Mouse (Mus musculus) frontal cortex, postnatal 36 days (tissue): ENCODE measurements around the gene Antxr1.

Experiments used
- DNase-seq, 2 experiments: peaks; one replicate each; pipeline ENCODE4 v3.0.0; 2022; ENCODE audit warnings: low spot score in 2 of 2

The Antxr1 gene

DNA sequence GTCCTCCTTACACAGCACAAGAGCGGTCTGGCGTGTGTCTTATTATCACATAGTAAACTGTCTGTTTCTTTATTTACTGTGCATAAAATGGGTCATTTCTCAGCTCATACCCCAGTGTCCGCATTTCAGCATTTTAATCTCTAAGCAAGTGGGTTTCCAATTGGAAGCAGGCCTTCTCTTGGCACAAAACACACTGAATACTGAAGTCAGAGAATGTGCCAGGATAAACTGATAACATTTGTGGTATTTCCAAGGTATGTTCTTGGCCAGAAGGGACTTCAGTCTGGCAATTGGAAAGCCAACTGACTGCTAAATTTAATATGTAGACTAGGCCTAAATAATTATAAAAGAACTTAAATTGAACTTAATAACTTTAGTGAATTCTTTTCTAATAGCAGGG is 84.9 kb downstream of the Antxr1 start:
- DNase-seq = no peak

DNA sequence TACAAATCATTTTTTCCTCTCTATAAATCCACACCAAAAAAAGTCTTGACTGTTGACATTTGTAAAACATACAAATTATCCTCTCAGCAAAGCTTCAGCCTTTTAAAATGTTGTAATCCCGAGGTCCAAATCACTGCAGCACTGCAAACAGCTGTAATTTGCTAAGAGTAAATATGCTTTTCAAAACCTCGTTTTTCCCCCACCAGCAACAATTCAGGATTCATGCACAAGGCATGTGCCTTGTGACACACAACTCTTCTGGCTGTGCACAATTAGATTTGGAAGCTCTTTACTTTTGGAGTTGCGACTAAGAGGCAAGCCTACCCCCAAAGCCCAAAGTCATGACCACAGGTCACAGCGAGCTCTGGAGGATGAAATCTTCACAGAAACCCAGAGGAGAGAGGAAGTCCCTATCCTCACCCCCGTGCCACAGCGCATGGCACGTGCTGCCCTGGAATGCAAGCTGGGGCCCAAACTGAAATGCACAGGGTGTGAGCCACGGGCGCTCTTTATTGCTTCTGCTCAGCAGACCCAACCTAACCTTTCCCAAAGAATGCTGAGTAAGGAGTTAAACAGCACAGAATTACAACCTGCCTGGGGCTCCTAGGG is 87.3 kb downstream of the Antxr1 start:
- DNase-seq = no peak

DNA sequence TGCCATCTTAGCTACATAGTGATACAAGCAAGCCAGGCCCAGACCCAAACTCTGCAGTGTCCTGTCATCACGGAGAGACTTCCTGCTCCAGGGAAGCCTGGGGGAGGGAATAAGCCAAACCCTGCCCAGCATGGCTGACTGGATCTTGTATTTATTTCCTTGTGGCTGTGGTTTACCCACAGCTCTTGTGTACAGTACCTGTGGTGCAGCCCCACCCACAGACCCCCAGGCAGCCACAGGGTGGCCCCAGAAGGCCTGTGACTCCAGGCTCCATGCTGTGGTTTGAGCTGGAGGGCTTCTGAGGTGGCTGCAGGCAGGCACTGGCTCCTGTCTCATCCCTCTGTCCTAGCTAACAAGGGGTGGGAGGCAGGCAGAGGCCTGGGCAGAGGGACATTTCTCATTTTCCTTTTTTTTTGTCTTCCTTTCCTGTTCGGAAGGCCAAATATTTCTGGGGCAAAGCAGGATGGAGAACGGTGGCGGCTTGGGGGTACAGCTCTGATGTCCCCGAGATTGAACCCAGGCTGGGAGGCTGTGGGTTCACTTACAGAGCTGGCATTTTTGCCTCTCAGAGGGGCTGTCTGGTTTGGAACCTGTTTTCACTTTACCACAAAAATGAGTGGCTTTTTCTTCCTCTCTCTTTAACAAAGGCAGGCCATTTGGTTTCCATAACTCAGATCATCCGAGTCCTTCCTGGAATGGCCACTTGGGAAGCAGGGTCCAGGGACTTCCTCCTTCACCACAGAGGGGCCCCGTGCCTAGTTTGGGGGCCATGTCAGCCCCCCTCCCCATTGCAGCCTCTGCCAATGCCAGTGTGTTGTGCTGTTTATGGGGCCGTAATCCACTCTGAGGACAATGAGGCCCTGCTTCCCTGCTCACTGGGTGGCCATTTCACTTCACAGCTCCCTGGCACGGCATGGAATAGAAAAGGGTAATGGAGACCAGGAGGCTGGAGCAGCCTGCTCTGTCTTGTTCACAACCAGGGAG is 91.2 kb downstream of the Antxr1 start:
- DNase-seq = no peak

DNA sequence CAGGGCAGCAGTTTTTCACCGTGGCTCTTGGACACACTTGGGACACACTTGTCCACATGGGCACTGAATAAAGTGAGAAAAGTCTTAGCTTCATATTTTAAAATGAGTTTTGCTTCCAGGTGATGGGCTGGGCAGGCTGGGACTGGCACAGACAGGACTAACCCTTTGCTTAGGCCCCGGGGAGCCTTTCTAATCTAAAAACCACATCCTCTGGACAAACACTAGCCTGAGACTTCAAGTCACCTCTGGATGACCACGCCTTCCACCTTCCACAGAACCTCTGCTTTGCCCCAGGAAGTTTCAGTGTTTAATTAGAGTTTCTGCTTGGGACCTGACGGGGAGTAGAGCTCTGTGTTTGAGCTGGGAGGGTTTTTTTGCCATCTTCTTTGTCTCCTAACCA is 98.4 kb downstream of the Antxr1 start:
- no peak for DNase-seq

DNA sequence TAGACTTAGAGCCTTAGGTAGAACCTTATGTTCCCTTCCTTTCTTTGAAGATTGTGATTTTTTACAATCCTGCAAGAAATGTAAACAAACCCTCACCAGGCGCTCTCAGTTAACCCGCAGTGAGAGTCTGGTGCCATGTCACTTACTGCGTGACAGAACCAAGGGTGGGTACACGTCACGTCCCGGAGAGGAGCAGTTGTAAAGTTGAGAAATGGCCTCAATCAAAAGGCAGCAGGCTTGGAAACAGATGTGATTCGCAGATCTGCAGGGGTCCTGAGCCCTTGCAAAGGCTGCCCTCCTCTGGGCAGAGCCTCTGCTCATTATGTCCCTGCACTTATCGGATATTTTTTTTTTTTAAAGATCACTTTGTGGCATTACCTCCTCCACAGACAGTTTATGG is 99.6 kb downstream of the Antxr1 start:
- no peak for DNase-seq

DNA sequence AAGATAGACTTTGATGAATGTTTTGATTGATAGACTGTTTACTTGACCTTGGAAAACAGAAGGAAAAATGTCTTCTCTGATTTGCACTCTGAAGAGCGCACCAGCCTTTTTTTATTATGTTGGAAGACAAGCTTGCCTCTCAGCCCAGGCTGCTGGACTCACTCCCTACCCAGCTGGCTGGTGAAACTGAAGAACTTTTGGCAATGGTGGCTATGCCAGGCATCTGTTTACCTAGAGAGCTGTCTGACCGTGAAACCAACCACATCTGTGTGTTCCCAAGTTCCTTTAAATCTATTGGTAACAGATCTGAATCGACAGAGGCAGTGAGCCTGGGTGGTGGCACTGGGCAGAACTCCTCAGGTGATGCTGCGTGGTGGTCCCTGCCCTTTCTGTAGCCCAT is 102.5 kb downstream of the Antxr1 start:
- no peak for DNase-seq

DNA sequence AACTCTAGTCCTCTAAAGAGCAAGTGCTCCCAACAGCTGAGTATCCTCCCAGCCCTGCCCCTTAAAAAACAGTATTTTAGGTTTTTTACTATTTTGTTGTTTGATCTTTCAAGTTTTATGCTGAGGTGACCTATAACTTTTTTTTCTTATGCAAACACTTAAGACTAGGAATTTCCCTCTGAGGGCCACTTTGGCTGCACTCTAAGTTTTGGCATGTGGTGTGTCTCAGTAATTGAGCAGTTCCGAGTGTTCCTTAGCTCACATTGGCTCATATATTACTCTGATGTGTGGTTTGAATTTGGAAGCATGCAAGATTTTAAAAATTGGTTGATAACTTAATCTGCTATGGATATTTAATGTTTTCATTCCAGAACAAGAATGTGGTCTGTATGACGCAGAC is 105.6 kb downstream of the Antxr1 start:
- no peak for DNase-seq

DNA sequence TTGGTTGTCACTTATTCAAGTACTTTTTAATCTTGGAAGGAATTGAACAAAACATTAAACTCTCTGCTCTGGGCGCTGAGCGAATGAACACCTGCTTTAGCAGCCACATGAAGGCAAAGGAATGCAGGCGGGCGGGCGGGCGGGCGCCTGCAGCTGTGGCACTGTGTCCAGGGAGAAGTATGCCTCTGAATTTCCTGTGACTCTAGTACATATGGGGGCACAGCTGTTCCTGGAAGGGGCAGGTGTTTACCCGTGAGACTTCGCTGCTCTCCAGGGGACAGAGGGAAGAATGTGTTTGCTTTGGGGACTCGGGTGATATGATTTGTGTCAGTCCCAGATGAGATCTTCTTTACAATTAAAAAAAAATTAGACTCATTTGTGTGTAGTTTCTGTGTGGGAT is 107.7 kb downstream of the Antxr1 start:
- DNase-seq = no peak

DNA sequence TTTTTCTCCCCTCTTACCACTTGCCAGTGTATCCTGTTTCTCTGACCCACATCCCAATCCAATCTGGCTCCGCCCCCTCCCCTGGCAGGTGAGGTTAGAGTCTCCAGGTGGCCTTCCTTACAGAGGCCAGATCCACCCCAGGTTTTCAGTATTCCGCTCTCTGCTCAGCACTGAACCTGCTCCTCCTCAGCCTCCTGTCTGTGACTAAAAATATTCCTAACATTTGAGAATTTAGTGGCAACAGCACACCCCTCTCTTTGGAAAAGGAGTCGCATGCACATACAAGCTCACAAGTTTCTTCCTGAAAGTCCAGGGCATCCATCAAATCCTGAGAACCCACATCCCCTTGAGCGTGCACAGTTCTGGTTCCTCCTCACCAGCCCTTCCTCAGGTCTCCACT is 109.3 kb downstream of the Antxr1 start:
- DNase-seq = peak in 1 of 2 experiments; percentile 19

DNA sequence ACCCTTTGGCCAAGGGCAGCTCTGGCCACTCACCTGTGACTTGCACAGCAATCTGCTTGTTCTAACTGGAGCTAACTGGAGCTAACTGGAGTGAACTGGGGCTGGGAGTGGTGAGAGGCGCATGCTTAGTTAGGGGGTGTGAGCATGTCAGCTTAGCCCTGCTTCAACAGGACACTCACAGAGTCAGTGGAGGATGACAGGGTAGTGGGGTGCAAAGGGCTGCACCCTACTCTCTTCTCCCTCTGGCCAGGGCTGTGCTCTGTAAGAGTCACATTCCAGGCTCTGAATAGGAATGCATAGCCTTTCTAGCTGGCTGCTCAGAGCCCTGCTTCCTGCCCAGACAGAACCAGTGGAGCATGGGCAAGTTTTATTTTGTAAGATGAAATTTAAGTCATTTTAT is 110.3 kb downstream of the Antxr1 start:
- DNase-seq = no peak

DNA sequence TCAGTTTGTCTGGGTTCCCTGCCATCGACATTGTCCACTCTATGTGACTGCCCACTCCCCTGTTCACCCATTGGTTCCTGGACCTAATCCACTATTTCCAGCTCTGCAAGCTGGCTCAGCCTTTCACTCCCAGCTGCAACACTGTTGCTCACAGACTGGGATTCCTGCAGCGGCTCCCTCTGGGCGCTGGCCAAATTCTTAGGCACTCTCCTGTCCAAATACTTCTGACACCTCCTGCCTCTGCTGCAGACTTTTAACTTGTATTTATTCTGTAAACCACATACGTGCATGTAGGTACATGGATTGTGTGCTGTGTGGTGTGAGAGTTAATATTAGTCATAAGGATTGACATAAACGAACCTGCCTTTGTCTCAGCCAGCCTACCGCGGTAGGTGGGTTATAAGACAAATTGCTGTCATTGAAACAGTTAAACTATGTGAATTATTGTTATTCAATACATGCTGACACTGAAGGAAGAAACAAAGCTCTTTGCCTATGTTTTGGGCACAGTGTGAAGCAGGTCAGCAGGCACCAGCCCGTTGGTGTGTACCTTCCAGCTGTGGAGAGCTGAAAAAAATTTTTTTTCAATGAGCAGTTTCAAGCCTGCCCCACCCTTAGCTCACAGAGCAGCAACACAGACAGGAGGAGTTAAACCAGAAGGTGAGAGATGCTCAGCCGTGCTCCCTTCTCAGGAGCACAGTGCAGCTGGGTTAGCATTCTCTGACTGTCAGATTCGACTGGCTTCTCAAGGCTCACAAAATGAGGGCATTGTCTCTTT is 112.6 kb downstream of the Antxr1 start:
- no peak for DNase-seq

DNA sequence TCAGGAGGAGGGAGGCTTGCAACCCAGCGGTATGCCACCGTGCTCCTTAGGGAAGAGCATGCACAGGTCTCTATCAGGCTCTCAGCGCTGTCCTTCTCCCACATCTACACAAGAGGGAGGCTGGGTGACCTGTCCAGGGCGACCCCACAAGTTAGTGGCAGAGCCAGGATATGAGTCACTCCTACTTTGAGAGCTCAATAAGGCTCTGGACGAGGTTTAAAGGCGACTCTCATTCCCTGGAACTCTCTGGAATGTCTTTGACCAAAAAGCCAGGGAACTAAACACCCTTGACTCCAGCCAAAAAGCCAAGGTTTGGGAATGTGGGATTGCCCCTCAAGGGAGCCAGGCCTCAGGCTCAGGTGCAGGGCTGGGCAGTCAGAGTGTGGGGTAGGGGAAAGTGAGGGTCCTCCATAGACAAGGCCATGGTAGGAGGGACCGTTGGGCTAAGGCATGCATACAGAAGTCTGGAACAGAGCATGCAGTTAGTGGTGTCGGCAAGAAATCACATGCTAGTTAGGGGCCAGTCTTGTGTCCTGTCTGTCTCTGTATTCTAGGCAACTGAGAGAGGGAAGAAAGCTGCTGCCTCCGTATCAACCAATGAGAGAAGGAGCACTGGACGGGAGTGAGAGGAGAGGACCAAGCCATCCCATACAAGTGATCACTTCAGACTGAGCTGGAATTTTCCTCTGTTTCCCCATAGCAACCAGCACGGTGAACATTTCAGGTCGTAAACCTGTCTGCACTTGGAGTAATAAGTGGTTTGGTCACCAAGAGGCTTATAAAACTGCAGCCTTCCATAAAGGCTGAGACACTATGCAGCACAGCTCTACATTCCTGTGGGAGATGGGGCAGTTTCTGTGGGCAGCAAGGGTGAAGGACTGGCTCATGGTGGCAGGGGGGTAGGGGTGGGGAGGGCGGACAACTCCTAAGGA is 116.3 kb downstream of the Antxr1 start:
- no peak for DNase-seq

DNA sequence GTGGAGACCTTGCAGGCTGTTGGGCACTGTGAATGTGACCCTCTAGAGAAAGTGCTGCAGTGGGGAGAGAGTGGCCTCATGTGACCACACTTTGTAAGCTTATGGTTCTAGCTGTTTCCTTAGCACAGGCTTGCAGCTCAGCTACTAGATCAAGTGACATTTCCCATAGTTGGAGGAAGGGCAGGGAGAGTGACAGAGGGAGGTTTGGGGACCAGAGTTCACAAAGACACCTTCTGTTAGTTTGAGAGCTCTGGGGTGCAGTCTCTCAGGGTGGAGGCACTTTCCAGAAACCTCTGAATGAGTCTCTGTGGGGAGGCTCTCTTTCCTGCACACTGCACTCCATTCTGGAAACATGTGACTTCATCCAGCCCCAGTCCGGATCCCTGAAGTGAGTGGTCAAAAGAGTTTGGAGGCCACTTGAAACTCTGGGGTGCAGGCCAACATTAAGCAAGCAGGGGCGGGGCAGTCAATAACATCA is 119.5 kb downstream of the Antxr1 start:
- no peak for DNase-seq

DNA sequence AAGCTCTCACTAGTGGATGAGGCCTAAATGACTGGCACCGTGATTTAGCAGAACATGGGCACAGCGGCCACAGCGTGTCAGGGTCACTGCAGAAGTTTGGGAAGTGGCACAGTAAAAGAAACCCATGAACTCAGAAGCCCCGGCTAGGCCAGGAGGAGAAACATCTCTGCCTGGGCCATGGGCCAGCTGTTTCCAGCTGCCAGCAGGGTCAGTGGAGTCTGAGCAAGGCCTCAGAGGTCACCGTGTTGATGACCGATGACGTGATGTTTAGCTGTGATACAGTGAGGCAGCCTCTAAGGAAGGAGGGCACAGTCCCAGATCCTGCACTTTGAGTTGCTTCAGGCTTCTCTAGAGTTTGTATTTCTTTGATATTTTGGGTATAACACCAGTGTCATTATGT is 122.4 kb downstream of the Antxr1 start:
- no peak for DNase-seq

DNA sequence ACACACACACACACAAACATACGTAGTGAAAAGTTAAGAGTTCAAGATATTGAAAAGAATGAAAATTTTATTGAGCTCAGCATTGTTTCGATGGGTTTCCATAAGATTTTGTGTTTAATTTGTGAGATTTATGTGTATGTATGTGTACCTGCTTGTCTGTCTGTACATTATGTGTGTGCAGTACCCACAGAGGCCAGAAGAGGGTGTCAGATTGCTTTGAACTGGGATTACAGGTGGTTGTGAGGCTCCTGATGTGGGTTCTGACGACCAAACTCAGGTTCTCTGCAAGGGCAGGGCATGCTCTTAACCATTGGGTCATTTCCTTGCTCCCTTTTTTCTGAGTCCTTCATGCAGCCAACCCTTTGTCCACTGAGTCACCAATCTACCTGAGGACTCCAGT is 124.1 kb downstream of the Antxr1 start:
- no peak for DNase-seq

DNA sequence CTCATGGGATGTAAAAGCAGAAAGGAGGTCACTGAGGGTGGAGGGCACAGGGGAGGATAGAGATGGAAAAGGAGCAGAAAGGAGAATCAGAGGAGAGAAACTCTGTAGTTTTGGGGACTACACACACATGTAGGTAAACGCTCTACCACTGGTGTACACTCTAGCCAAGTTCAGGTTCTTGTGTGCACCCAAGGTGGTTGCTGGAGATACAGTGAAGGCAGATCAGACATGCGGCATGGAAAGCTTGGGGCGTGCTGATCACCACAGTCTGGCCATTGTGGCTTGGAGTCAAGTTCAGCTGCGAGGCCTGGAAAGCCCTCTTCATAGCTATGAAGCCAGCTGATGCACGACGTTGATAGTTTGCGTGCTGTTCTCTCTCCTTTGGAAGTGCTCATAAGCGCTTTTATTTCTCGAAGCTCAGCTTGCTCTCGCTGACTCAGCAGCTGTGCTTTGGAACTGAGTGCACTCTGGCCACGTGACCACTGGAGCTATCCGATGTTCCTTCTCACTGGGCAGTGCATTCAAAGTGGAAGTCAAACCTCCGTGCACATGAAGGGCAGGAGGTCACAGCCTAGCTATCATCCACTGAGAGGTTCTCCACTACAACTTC is 128.1 kb downstream of the Antxr1 start:
- DNase-seq = no peak

DNA sequence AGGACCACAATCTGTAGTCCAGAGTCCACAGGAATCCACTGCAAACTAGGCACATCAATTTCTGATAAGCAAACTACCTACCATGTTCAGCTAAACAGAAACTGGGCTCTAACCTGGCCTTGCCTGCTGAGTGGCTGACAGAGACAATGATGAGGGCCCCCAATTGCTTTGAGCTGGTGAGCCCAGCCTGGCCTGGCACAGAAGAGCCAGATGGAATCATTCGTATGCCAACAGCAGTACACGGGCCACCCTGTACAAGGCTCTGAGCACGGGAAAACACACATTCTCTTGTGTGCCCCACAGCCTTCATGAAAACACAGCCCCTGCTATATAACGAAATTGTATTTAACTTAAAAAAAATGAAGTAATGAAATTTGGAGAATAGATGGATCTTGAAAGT is 128.8 kb downstream of the Antxr1 start:
- no peak for DNase-seq

DNA sequence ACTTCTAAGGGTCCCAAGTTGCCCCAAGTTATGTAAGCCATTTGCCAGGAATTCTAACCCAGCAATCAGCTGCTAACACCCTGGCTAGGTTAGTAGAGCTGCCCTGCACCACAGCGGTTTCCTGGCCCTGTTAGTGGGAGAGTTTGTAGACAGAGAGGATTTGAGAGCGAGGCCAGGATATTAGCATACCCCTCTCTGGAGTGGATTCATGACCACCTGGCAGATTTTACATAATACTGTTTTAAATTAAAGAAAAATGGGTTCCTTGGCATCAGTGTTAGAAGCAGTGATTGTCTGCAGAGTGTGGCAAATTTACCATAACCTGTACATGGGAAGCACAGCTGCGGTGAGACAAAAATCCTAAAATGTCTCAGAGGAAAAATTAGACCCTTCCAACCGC is 132.2 kb downstream of the Antxr1 start:
- DNase-seq = no peak

DNA sequence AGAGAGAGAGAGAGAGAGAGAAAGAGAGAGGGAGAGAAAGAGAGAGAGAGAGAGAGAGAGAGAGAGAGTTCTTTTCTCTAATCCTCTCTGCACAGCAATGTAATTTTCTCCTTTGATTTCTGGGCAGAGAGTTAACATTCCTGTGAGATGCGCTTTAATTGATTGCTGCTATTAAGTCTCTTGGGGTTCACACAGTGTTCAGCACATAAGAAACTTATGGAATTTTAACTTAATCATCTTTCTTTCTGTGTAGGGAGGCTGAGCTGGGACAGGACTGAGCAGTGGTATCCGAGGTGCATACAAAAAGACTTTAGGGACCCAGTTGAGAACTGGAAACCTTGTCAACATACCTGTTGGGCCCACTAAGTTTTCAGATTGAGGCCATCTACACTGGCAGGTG is 132.6 kb downstream of the Antxr1 start:
- no peak for DNase-seq

DNA sequence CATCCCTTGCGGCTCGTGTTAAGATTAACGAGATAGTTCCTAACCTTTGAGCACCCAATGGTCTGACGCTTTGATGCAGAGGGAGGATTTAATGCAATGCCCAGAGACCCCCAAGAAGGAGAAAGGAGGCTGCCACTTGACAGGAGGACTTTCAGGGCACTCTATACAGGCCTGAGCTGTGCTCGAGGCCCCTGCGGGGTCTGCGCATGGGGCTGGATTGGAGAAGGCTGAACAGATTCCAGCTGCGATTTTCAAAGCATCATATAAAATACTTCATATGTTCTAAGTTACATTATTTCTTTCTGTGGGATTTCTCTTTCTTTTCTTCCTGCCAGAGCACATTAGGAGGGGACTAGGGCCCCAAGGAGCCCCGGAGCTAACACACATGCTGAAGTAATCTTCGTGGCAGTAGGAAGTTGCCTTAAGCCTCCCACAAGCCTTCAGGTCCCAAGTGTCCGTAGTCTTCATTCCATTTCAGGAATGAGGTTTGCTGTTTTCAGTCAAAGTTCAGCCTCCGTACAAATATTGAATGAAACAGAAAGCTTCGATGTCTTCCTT is 133.5 kb downstream of the Antxr1 start:
- DNase-seq = no peak

DNA sequence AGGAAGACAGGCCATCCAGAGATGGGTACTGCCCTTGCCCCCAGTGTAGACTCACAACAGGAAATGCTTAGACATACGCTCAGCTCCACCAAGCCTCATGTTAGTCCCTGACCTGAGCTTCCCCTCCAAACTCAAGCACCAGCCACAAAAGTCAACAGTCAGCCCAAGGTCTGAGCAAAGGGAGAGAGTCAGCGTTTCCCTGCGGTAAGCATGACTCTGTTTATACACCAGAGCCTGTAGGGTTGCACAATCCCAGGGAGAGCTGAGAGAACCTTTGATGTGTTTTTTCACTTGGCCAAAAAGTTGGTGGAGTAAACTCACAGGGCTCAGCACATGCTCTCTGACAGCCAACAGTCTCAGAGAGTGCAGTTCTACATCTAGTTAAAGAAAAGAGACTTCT is 145.9 kb downstream of the Antxr1 start:
- no peak for DNase-seq
